Mouse (Mus musculus) macrophage (primary cell): ENCODE measurements at regions not wholly inside any gene's neighbourhood (a gene's known extent, or its start where the extent isn't known, plus 50 kb on each side); places are given as distances from the start of the nearest gene placed in this dataset.

Source experiments
- H3K27ac ChIP-seq: fragments of 350-480 bp; formaldehyde crosslinking; 2 replicates; pipeline ENCODE4 v1.9.0; 2021
- H3K36me3 ChIP-seq: fragments of 350-480 bp; formaldehyde crosslinking; 2 replicates; pipeline ENCODE4 v1.9.0; 2021; ENCODE audit errors: inconsistent target
- H3K4me3 ChIP-seq: fragments of 350-480 bp; formaldehyde crosslinking; 2 replicates; pipeline ENCODE4 v1.9.0; 2021; ENCODE audit errors: inconsistent target
- H3K79me2 ChIP-seq: fragments of 350-480 bp; formaldehyde crosslinking; 2 replicates; pipeline ENCODE4 v1.9.0; 2021; ENCODE audit errors: inconsistent target
- WGBS: methylation state at CpG from one replicate; pipeline ENCODE4 v1.1.7; 2026; ENCODE audit warnings: inconsistent platforms; ENCODE audit not compliant: missing documents; 5-methylcytosine and 5-hydroxymethylcytosine counted together

DNA sequence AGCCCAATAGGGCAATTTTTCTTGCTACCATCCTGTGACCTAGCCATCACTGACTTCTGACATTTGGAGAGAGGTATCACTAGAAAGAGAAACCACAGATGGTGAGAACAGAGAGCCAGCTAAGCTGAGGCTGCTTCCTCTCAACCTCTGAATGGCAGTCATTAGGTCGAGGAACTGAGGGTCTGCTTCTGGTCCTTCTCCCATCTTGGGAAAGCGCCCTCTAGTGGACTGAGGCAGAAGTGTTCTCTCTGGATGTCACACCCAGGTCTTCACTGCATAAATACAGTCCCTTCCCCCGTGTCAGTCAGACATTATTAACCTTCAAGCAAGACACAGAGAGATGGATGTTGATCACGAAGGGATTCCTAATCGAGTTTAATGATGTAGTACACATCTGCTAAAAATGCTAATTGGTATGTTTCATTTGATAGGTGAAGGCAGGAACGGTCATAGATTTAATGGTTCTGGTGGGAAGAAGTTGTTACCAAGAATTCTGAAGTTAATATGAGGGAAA is 326.9 kb downstream of the Mtx2 start:
- Histone ChIP-seq H3K4me3 (no peak overlapping the region), H3K79me2 (no peaks in the 10 kb centered on the region), H3K27ac (no peak overlapping the region), H3K36me3 (no peaks in the 10 kb centered on the region)
- WGBS: 32% methylated on average over 6 of the region's 6 CpGs

DNA sequence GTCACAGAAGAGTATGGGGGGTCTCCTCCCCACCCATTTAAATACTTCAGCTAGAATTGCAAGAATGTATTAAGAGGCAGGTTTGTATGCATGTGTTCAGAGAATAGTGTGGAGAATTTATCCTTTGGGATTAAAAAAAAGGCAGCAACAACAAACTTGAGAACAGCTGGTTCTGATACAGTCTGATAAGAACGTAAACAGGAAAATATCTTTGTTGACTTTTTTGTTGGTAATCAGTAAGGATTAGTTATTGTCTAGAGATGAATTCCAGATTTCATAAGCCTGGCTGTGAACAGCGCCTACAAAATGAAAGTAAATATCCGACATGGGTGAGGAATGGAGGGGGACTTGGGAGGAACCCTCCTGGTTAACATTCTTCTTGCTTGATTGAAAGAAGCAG is 328.8 kb downstream of the Mtx2 start:
- 82% methylated on average over 3 of the region's 3 CpGs for whole genome bisulfite sequencing
- Histone ChIP-seq H3K27ac (no peak overlapping the region), H3K4me3 (no peak overlapping the region), H3K79me2 (no peaks in the 10 kb centered on the region), H3K36me3 (no peaks in the 10 kb centered on the region)

DNA sequence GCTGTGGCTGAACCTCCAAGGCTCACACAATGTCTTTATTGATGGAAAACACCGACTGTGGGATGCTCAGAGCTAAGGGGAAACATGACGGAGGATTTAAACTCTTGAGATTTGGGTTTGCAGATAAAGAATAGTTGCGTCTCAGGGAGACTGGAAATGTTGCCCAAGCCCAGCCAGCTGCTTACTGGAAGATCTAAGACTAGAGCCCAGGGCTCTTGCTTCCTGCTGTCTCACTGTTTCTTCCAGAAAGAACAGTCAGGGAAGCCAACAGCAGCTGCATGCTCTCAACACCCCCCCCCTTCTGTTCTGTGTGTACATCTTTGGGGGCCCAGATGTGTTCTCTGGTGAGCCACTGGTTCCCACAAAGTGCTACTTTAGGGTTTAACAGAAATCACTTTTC is 333.0 kb downstream of the Mtx2 start:
- 84% methylated on average over 3 of the region's 3 CpGs for WGBS
- Histone ChIP-seq H3K36me3 (no peaks in the 10 kb centered on the region), H3K79me2 (no peaks in the 10 kb centered on the region), H3K4me3 (no peak overlapping the region), H3K27ac (no peak overlapping the region)

DNA sequence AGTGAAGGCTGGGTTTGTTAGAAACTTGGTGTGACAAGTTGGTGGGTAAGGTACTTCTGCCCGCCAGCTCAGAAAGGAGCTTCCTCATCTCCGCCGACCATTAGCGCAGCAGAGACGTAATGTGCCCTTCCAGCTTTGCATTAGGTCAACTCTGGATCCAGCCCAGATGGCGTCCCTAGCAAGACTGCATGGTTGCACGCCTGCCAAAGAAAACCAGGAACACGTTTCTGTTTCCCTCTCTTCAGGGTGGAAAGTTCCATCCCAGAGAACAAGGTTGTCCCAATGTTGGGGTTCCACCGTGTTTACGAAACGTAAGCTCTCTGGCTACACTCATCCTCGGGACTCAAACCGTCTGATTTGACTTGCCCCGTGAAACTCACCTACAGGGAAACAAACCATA is 335.5 kb downstream of the Mtx2 start:
- H3K4me3 ChIP-seq: no peak overlapping the region
- no peaks in the 10 kb centered on the region for H3K79me2 ChIP-seq
- no peaks in the 10 kb centered on the region for H3K36me3 ChIP-seq
- 94% methylated on average over 14 of the region's 14 CpGs for WGBS
- no peak overlapping the region for H3K27ac ChIP-seq

DNA sequence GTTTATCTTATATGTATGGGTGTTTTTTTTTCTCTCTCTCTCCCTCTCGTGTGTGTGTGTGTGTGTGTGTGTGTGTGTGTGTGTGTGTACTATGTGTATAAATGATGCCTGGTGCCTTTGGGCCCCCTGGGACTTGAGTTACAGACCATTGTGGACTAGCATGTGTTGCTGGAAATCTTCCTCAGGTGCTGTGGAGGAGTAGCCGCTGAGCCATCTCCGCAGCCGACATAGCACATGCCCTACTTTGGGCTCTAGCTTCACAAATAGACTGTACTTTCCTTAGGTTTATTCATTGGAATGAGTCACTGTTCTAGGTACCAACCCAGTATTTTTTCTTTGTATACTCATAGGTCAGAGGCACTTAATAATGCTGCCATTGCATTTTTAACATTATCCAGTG is 339.4 kb downstream of the Mtx2 start:
- Histone ChIP-seq H3K27ac (no peak overlapping the region), H3K79me2 (no peaks in the 10 kb centered on the region), H3K4me3 (no peak overlapping the region), H3K36me3 (no peaks in the 10 kb centered on the region)
- WGBS: 94% methylated on average over 3 of the region's 4 CpGs

DNA sequence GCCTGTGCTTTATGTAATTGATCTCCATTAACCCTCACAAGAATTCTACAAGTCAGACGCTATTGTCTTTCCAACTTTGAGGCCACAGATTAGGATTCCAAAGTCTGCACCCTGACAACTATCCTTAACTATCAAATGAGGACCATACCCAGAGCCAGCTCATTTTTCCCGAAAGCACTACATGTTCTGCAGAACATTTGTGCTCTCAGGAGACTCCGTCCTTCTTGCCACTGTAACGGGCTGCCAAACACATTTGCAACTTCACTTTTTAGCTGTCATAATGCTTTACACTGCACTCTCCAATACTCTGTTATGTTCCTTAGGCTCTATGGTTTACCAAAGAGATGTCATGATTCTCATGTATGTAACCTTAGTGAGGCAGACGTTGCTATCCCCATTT is 350.7 kb downstream of the Mtx2 start:
- H3K27ac ChIP-seq: no peak overlapping the region
- no peaks in the 10 kb centered on the region for H3K36me3 ChIP-seq
- WGBS: 93% methylated on average over 5 of the region's 5 CpGs
- no peaks in the 10 kb centered on the region for H3K79me2 ChIP-seq
- H3K4me3 ChIP-seq: no peak overlapping the region

DNA sequence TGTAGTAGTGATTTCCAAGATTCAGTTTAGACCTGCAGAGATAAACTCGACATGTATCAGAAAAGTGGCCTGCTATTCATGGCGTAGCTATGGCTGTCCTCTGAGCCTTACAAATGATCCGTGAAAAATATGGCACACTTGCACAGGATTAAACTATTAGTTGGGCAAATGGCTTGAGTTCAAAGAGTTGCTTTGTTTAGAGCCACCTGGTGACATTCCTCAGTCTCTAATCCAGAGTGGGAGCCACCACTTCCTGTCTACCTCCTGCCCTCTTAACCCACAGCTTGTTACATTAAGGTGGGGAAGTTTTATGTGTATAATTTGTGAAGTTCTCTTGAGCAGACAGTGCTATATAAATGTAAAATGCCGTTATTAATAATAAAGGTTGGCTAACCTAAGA is 357.7 kb downstream of the Mtx2 start:
- no peak overlapping the region for H3K4me3 ChIP-seq
- no peaks in the 10 kb centered on the region for H3K79me2 ChIP-seq
- WGBS: 90% methylated on average over 4 of the region's 4 CpGs
- no peak overlapping the region for H3K27ac ChIP-seq
- no peaks in the 10 kb centered on the region for H3K36me3 ChIP-seq

DNA sequence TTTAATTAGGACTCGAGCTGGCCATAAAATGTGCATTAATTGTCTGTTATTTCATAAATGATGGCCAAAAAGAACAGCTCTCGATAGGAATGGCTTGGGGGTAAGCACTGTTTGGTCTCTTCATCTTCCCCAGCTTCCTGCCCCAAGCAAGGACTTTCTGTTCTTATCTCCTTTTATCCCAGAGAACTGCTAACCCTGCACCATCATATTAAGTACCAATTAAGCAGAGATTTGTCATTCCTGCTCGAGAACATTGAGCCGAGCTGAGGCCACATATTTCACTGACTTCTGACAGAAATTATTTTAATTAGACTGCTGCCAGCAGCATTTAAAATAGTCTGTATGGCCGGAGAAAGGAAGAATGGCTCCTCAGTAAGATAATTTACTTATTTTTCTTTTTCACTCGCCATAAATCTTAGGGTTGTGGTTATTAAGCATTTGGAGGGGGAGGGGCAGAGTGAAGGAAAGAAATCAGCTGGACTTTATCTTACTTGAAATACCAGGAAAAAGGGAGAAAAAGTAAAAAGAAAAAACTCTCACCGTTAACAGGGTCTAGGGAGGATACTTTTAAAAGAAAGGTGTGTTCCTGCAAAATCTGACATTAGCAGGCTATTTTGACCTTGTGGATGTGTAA is 377.1 kb downstream of the Mtx2 start:
- Histone ChIP-seq H3K36me3 (no peaks in the 10 kb centered on the region), H3K27ac (no peak overlapping the region), H3K79me2 (no peaks in the 10 kb centered on the region), H3K4me3 (no peak overlapping the region)
- 67% methylated on average over 7 of the region's 7 CpGs for WGBS

DNA sequence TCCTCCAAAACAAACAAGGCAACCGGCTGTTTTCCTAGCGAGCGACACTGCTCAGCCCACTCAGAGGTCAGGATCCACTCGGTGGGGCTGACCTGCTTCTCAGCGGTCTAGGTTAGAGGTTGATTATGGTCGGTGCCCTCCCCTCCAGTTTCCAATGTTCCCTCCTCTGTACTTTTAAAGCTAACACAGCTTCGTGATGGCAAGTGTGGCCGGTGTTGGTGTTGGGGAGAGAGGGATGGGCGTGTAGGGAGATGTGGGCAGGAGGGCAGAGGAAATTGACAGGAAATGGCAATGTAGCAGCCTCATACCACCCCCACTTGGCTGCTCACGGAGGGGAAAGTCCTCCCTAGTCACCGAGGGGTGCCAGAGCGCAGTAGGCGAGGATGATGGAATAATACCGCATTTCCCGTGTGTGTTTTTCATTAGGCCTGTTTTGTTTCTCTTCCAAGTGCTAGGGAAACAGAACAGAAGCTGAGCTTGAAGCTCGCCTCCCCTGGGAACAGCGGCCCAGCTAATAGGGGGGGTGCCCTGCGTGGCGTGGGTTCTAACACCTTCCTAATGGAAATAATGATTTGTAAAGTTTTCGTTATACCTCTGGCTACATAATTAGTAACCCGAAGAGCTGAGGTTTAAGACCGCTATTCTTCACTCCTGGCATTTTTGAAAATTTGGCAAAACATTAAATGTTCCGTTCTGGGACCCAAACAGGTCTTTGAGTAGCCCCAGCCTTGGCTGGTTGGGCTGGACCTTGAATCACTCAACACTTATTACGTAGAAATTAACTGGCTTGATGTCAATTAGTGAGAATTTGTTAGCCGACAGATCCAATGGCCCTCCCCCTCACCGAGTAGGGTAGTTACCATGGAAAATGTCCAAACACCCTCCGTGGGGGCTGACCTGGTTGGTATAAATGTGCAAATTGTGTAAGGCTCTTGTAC is 383.5 kb downstream of the Mtx2 start:
- no peak overlapping the region for H3K27ac ChIP-seq
- no peaks in the 10 kb centered on the region for H3K36me3 ChIP-seq
- no peaks in the 10 kb centered on the region for H3K79me2 ChIP-seq
- whole genome bisulfite sequencing: 81% methylated on average over 27 of the region's 27 CpGs
- H3K4me3 ChIP-seq: no peak overlapping the region

DNA sequence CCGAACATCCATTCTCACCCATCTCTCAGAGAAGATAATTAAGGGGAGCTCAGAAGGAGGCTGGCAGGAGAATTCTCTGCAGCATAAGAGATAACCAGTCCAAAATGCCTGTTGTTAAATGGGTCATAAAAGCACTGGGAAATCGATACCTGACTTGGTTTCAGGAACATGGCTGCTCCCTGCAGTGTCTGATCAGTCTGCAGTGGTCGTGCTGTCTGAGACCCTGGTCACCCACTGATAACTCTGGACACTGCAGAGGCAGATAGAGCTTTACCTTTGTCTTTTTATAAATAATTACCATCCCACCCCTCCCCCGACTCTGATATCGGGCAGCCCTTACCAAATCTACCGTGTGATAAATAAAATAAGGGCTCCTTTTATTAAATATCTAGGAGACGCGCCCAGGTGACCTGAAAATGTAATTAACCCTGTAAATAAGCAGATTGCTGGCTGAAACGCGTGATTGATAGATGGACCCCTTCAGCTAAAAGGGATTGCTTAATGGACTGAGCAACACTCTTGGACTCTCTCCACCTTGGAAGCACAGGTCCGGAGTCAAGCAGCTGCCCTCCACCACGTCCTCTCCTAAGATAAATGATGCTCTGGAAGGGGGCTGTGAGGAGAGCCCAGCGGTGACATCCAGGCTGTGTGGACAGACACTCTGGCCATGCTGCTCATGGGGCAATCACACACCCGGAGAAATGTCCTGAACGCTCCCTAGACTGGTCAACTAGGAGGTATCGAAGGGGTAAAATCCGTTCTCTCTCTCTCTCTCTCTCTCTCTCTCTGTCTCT is 384.4 kb downstream of the Mtx2 start:
- Histone ChIP-seq H3K4me3 (no peak overlapping the region), H3K27ac (no peak overlapping the region), H3K79me2 (no peaks in the 10 kb centered on the region), H3K36me3 (no peaks in the 10 kb centered on the region)
- 94% methylated on average over 14 of the region's 17 CpGs for WGBS

DNA sequence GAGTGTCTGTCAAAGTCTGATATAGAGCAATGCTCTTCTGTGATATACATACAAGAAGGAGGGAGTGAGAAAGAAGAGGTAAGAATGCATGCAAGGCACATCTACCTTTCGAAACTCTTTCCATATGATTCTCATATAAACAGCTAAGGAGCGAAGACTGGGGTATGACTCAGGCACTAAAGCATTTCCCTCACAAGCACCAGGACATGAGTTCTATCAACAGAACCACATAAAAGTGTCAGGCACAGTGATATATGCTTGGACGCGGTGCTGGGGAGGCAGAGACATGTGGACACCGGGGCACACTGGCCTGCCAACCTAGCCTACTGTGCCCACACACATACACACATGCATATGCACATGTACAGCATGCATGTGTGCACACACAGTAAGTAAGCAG is 391.3 kb downstream of the Mtx2 start:
- no peaks in the 10 kb centered on the region for H3K36me3 ChIP-seq
- H3K27ac ChIP-seq: no peak overlapping the region
- H3K4me3 ChIP-seq: no peak overlapping the region
- no peaks in the 10 kb centered on the region for H3K79me2 ChIP-seq
- 71% methylated on average over 5 of the region's 5 CpGs for WGBS

DNA sequence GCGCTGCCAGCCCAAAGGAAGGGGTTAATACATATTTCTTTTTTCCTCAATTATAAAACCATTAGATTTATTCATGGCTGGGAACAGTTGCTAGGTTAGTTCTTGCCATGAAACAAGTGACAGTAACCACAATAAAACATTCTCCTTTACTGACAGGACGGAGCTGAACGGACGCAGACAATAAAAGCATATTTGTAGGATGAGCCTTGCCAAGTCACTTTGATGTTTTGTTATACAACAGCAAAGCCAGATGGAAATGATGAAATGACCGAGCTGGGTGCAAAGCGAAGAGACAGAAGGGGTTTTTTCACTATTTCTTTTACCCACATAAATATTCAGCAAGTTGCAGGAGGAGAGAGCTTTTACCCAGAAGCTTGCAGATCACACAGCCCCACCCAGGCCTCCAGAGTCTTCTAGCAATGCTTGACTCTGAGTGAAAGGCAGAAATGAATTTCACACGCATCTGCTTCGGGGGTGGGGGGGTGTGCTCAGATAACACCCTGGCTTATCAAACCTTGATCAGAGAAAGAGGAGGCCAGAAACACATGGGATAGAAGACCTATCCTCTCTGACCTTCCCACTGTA is 395.3 kb downstream of the Mtx2 start:
- 82% methylated on average over 8 of the region's 8 CpGs for WGBS
- Histone ChIP-seq H3K36me3 (no peaks in the 10 kb centered on the region), H3K79me2 (no peaks in the 10 kb centered on the region), H3K4me3 (no peak overlapping the region), H3K27ac (no peak overlapping the region)

DNA sequence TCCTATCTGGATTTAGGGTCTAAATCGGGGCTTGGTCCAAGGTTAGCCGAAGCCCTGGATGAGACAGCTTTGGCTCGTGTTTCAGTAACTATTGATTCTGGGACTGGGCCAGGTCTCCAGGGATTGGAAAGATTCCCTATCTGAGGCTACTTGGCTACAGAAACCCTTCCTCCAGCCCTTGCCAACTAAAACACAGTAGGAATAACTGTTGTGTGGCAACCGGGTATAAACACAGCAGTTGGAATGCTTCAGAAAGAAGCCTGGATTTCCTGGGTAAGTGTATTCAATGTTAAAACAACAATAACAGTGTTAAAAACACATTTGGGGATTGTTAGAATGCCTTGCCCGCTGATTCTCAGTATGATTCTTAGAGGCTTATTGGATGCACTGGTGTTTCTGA is 398.8 kb downstream of the Mtx2 start:
- WGBS: 86% methylated on average over 5 of the region's 5 CpGs
- Histone ChIP-seq H3K36me3 (no peaks in the 10 kb centered on the region), H3K4me3 (no peak overlapping the region), H3K27ac (no peak overlapping the region), H3K79me2 (no peaks in the 10 kb centered on the region)

DNA sequence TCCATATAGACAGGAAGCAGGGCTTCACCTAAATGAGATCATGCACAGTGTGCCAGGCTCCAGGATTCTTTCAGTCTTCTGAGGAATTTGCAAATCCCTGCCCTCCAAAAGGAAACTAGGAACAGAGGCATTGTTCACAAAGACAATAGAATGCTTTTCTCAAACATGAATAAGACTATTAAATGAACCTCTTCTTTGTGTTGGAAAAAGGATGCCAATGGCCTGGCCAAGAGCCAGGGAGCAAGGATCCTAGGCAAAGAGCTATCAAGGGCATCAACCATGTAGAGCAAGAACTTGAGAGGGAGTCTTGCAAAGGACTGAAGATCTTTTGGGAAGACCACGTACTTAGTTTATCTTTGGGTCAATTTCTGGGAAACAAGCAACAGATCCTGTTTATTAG is 415.4 kb downstream of the Mtx2 start:
- Histone ChIP-seq H3K27ac (no peak overlapping the region), H3K79me2 (no peaks in the 10 kb centered on the region), H3K4me3 (no peak overlapping the region), H3K36me3 (no peaks in the 10 kb centered on the region)
- 93% methylated on average over 1 of the region's 1 CpGs for WGBS
